Mouse (Mus musculus) embryonic facial prominence, embryonic 14.5 days (tissue): Measurements from ENCODE around the gene Pld6. TPM values are rescaled to one million over a fixed set of nuclear protein-coding genes. Genes with fewer than 3 reads are reported as not detected.

Source experiments
- ATAC-seq: fragments of 200-750 bp; cut with Nextera tagmentation; 2 replicates; pipeline ENCODE4 v1.8.0; 2017; ENCODE audit warnings: low read depth, moderate number of reproducible peaks, moderate TSS enrichment
- DNase-seq: peaks from one replicate; pipeline ENCODE4 v3.0.0-alpha.2; 2015; ENCODE audit warnings: low spot score
- H3K27ac ChIP-seq: fragments of 300-500 bp; sonication (generic); replicated peaks from 2 replicates; pipeline ENCODE4 v1.5.1; 2014; ENCODE audit warnings: low read depth, mild to moderate bottlenecking, low read length, moderate library complexity
- H3K27me3 ChIP-seq: fragments of 300-500 bp; sonication (generic); replicated peaks from 2 replicates; pipeline ENCODE4 v1.6.1; 2014; ENCODE audit warnings: low read length; ENCODE audit not compliant: control insufficient read depth, insufficient read depth
- H3K36me3 ChIP-seq: fragments of 300-500 bp; sonication (generic); 2 replicates; pipeline ENCODE4 v1.6.1; 2014; ENCODE audit warnings: low read length, mixed read lengths; ENCODE audit not compliant: control insufficient read depth, insufficient read depth
- H3K4me1 ChIP-seq: fragments of 300-500 bp; sonication (generic); 2 replicates; pipeline ENCODE4 v1.6.1; 2014; ENCODE audit warnings: antibody characterized with exemption, low read length; ENCODE audit not compliant: control insufficient read depth, insufficient read depth
- H3K4me2 ChIP-seq: fragments of 300-500 bp; sonication (generic); 2 replicates; pipeline ENCODE4 v1.6.1; 2014; ENCODE audit warnings: low read depth, mild to moderate bottlenecking, low read length, moderate library complexity, mixed read lengths
- H3K4me3 ChIP-seq: fragments of 300-500 bp; sonication (generic); 2 replicates; pipeline ENCODE4 v1.5.1; 2014; ENCODE audit warnings: low read depth, mild to moderate bottlenecking, low read length
- H3K9ac ChIP-seq: fragments of 300-500 bp; sonication (generic); 2 replicates; pipeline ENCODE4 v1.6.1; 2014; ENCODE audit warnings: low read depth, mild to moderate bottlenecking, low read length, moderate library complexity, mixed read lengths
- H3K9me3 ChIP-seq: fragments of 300-500 bp; sonication (generic); 2 replicates; pipeline ENCODE4 v1.6.1; 2016; ENCODE audit warnings: low read length; ENCODE audit not compliant: control insufficient read depth
- WGBS: fragments of 180-500 bp; shearing (Covaris S2); extraction: QIAGEN DNeasy Blood & Tissue Kit; methylation state at CpG from one replicate; pipeline ENCODE4 v1.1.7; 2014; 5-methylcytosine and 5-hydroxymethylcytosine counted together
- polyA plus RNA-seq: library from polyadenylated mRNA; unstranded; fragments of >200 nt; fragmentation: Nextera tagmentation; extraction: Ambion mirVana; gene quantifications from 2 replicates; pipeline ENCODE4 v1.2.1, GENCODE M21; 2014

Gene Pld6
- polyA plus RNA-seq, 1 experiment from 2014 or later: 1.3 TPM

DNA sequence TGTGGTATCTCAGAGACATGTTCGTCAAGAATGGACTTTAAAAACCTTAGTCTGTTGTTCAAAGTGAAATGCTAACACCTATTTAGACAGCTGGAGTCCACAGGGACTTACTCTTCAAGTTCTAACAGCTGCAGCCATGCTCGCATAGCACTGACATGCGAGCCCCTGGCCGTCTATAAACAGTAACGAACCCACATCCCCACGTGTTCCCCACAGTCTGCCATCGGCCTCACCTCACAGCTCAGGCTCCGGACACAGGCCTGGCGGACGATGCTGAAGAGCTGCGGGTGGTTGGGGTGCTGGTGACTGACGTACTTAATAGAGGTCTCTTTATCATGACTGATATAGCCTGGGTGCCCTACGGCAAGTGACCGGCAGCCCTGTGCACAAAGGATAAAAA is 16.1 kb upstream of the Pld6 start:
- Histone ChIP-seq H3K4me2 (no peak overlapping the region), H3K36me3 (peaks cover 92% of the 10 kb centered on the region), H3K9me3 (no peaks in the 10 kb centered on the region), H3K27ac (no peak overlapping the region), H3K4me3 (no peak overlapping the region), H3K27me3 (no peaks in the 10 kb centered on the region), H3K4me1 (peaks cover 3% of the 10 kb centered on the region), H3K9ac (no peak overlapping the region)
- 85% methylated on average over 14 of the region's 14 CpGs for WGBS
- DNase-seq (peak; percentile 48), ATAC-seq (no peak)

DNA sequence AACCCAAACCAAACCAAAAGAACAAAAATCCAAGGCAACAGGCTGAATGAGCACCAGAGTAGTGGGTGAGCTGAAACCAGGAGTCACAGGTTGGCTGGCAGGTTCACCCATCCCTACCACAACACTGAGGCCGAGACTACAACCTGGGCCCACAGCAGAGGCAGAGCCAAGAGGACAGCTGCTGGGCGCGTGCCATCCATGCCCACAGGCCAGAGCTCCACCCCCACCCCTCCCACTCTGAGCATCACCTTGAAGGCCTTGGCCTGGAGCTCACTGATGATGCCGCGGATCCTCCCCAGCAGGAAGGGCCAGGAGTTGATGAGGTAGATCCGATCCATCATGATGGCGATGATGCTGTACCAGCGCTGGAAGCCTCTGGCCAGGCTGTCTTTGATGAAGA is 14.4 kb upstream of the Pld6 start:
- H3K36me3 ChIP-seq: peaks cover 98% of the 10 kb centered on the region
- no peak overlapping the region for H3K27ac ChIP-seq
- H3K4me1 ChIP-seq: no peaks in the 10 kb centered on the region

DNA sequence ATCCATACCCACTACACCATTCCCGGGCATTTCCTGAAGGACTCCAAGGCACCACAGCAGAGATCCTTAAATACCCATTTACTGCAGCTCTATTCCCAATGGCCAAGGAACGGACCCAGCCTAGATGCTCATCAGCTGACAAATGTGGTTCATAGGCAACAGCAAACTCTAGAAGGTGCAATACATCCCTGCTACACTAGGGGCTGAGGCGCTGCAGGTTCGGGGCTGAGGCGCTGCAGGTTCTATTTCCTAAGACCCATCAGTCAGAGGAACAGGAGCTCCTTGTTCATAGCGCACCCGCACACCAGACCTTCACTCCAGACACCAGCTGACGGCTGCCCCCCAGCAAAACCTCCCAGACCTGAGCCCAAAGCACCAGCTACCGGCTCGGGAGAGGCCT is 13.0 kb upstream of the Pld6 start:
- Histone ChIP-seq H3K4me2 (no peak overlapping the region), H3K4me3 (no peak overlapping the region), H3K9ac (no peak overlapping the region), H3K27me3 (no peaks in the 10 kb centered on the region), H3K4me1 (no peaks in the 10 kb centered on the region), H3K9me3 (no peaks in the 10 kb centered on the region), H3K36me3 (peaks cover 98% of the 10 kb centered on the region), H3K27ac (no peak overlapping the region)
- DNase-seq (no peak), ATAC-seq (no peak)
- 93% methylated on average over 10 of the region's 10 CpGs for WGBS

More for the DNA sequence above, 14.4 kb upstream of the Pld6 start:
- H3K9me3 ChIP-seq: no peaks in the 10 kb centered on the region
- no peak overlapping the region for H3K4me3 ChIP-seq
- WGBS: 94% methylated on average over 5 of the region's 8 CpGs
- ATAC-seq: no peak
- H3K27me3 ChIP-seq: no peaks in the 10 kb centered on the region
- no peak overlapping the region for H3K9ac ChIP-seq
- no peak overlapping the region for H3K4me2 ChIP-seq
- no peak for DNase-seq

DNA sequence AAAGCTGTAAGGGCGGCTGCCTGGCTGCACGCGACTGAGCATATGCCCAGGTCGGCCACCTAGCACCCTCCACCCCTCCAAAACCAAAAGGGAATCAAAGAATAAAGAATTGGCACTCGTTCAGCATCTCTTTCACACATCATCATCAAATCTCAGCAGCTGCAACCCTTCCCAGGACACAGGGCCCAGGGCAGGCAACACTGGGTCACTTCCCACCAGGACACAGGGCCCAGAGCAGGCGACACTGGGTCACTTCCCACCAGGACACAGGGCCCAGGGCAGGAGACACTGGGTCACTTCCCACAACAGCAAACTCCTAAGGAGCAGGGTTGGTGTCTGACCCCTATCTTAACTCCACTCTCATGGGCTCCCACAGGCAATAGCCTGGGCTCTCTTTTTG is 5.9 kb upstream of the Pld6 start:
- H3K9me3 ChIP-seq: no peaks in the 10 kb centered on the region
- H3K4me3 ChIP-seq: no peak overlapping the region
- H3K4me1 ChIP-seq: no peaks in the 10 kb centered on the region
- H3K4me2 ChIP-seq: no peak overlapping the region
- DNase-seq (no peak), ATAC-seq (no peak)
- no peak overlapping the region for H3K9ac ChIP-seq
- H3K36me3 ChIP-seq: peaks cover 74% of the 10 kb centered on the region
- WGBS: 94% methylated on average over 6 of the region's 6 CpGs
- H3K27me3 ChIP-seq: no peaks in the 10 kb centered on the region
- H3K27ac ChIP-seq: no peak overlapping the region

DNA sequence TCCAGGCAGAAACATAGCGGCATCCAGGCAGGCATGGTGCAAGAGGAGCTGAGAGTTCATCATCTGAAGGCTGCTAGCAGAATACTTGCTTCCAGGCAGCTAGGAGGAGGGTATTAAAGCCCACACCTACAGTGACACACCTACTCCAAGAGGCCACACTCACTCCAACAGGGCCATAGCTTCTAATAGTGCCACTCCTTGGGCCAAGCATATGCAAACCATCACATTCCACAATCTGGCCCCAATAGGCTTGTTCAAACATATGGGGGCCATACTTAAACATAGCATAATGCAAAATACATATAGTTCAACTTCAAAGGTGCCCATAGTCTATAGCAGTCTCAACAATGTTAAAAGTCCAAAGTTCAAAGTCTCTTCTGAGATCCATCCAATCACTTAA is 1.9 kb upstream of the Pld6 start:
- no peak for DNase-seq

DNA sequence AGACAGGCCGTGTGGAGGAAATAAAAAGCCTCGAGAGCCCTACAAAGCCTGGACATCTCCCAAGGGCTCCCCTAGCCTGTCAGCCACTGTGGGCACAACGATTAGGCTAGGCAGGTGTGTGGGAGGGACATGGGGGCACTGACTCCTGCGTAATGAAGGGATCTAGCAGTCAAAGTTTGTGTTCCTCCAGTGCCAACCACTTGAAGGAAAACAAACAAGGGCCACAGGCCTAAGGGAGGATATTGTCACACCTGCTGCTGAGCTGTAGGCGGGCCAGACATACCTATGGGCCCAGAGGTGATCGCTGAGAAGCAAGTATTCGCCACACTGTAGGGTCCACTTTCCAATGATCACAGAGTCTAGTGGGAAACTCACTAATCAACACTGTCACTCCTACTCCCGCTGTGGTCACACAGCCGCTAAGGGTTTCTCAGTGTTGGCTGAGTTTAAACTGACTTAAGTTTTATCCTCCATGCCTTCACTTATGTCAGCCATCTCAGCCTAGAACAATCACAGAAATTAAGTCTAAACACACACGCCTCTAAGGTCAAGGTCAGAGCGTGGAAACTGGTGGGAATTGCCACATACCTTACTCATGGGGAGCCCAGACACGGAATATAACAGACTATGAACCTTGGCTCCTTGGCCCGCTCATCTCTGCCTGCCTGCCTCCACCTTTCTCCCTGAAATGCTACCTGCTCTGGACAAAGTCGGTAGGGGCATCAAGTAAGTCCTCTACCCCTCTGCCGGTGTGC is 824 bp downstream of the Pld6 start:
- Histone ChIP-seq H3K9me3 (no peaks in the 10 kb centered on the region), H3K4me2 (peak overlapping the region; percentile 98), H3K27me3 (0 out of 2 replicates have a peak, but pooled peaks cover 3% of the 10 kb centered on the region), H3K4me3 (peak overlapping the region; percentile 47), H3K36me3 (peaks cover 7% of the 10 kb centered on the region), H3K27ac (no peak overlapping the region), H3K4me1 (peaks cover 4% of the 10 kb centered on the region; the same call in 1 of the 2 replicates), H3K9ac (peak overlapping the region; percentile 58)
- DNase-seq (no peak), ATAC-seq (no peak)
- 45% methylated on average over 15 of the region's 15 CpGs for WGBS

More for the DNA sequence above, 1.9 kb upstream of the Pld6 start:
- Histone ChIP-seq H3K27ac (no peak overlapping the region), H3K4me1 (peaks cover 4% of the 10 kb centered on the region; the same call in 1 of the 2 replicates), H3K27me3 (0 out of 2 replicates have a peak, but pooled peaks cover 3% of the 10 kb centered on the region), H3K9me3 (no peaks in the 10 kb centered on the region), H3K4me2 (no peak overlapping the region), H3K36me3 (peaks cover 33% of the 10 kb centered on the region), H3K9ac (no peak overlapping the region), H3K4me3 (no peak overlapping the region)
- WGBS: 94% methylated on average over 1 of the region's 1 CpGs
- ATAC-seq: no peak

DNA sequence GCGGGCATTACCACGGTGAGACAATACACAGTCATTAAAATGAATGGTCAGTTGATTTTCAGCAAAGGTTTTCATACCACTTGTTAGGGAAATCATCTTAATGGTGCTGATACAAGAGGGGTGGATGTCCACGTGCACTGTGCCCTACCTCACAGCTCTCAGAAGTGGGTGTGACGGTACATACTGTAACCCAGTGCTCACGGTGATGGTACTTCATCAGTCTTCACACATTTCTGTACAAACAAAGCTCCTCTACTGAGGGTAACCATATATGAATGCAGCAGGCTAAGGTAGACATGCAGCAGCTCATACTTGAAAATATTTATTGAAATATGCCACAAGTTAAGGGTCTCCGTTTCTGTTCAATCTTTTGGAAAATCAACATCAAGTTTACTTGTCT is 3.9 kb downstream of the Pld6 start:
- Histone ChIP-seq H3K9me3 (no peaks in the 10 kb centered on the region), H3K4me2 (no peak overlapping the region), H3K4me3 (no peak overlapping the region), H3K27me3 (0 out of 2 replicates have a peak, but pooled peaks cover 3% of the 10 kb centered on the region), H3K36me3 (no peaks in the 10 kb centered on the region), H3K9ac (no peak overlapping the region), H3K27ac (no peak overlapping the region), H3K4me1 (peaks cover 4% of the 10 kb centered on the region; the same call in 1 of the 2 replicates)
- no peak for DNase-seq
- ATAC-seq: no peak
- 85% methylated on average over 6 of the region's 6 CpGs for WGBS

DNA sequence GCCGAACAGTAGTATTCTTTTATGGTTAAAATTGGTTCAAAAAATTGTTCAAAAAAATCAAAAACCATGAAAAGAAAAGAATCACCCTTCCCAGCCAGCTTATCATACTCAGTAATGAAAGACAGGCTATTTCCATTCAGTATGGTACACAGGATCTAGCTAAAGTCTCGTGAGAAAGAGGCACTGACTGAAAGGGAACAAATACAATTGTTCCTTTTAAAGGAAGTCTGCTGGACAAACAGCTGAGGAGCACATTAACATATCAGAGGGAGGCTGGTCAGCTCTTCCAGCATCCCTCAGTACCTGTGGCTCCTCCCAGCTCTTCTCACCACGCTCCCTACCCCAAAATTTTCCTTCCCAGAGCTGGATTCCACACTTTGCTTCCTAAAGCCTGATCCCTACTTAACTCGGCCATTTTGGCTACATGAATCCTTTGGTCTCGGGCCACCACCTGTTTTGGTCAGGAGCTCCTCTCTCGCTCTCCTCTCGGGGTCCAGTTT is 5.3 kb downstream of the Pld6 start:
- ATAC-seq (no peak), DNase-seq (no peak)
- no peak overlapping the region for H3K27ac ChIP-seq
- 0 out of 2 replicates have a peak, but pooled peaks cover 3% of the 10 kb centered on the region for H3K27me3 ChIP-seq
- no peak overlapping the region for H3K9ac ChIP-seq
- H3K36me3 ChIP-seq: peaks cover 10% of the 10 kb centered on the region
- 69% methylated on average over 7 of the region's 7 CpGs for WGBS
- no peak overlapping the region for H3K4me3 ChIP-seq
- H3K9me3 ChIP-seq: no peaks in the 10 kb centered on the region
- no peak overlapping the region for H3K4me2 ChIP-seq
- no peaks in the 10 kb centered on the region; the same call in 1 of the 2 replicates for H3K4me1 ChIP-seq

DNA sequence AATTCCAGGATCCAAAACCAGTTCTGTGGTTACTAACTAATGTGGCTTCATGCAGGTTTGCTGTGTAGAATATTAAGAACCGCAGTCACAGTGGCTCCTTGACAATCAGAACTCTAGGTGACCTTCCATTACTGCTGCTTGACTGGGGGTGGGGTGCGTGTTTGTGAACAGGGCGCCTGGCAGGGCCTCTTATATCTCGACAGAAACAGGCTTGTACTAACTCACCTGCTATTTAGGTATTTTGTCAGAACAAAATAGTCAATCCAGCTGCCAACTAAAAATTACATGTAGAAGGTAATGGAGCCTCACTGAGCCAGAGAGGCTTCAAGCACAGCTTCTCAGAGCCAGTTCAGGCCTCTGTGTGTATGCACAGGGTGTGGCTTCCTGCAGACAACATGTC is 7.2 kb downstream of the Pld6 start:
- no peak overlapping the region for H3K4me3 ChIP-seq
- H3K9me3 ChIP-seq: no peaks in the 10 kb centered on the region
- H3K4me2 ChIP-seq: no peak overlapping the region
- no peaks in the 10 kb centered on the region for H3K4me1 ChIP-seq
- WGBS: 79% methylated on average over 4 of the region's 4 CpGs
- peaks cover 28% of the 10 kb centered on the region for H3K36me3 ChIP-seq
- H3K9ac ChIP-seq: no peak overlapping the region
- H3K27ac ChIP-seq: no peak overlapping the region
- ATAC-seq: no peak
- H3K27me3 ChIP-seq: no peaks in the 10 kb centered on the region
- DNase-seq: no peak
